Mouse (Mus musculus) left cerebral cortex, postnatal 36 days (tissue): ENCODE data around the gene Itgb3bp. TPM values are rescaled to one million over a fixed set of nuclear protein-coding genes. Genes with fewer than 3 reads are reported as not detected.

ENCODE experiments used
- DNase-seq, 2 experiments: peaks; one replicate each; pipeline ENCODE4 v3.0.0; 2021 to 2022; ENCODE audit warnings: low spot score in 2 of 2, mixed read lengths in 1 of 2
- intact Hi-C: fragments of 180-260 bp; cut with DNase I; formaldehyde crosslinking; loops from one replicate; pipeline ENCODE4 v1.15.1; 2025
- total RNA-seq, 2 experiments: library from RNA; stranded (reverse); gene quantifications; 2 replicates each; pipeline ENCODE4 v1.2.3; 2021

Gene Itgb3bp
- total RNA-seq, 2 experiments from 2014 or later: 4.7 to 5.9 TPM

- intact Hi-C loops: no loop called here
- no peak for DNase-seq
These were observed 159.1 kb downstream of the Itgb3bp start for GRCm38 (mm10) chr4:99770555-99770954.

DNA sequence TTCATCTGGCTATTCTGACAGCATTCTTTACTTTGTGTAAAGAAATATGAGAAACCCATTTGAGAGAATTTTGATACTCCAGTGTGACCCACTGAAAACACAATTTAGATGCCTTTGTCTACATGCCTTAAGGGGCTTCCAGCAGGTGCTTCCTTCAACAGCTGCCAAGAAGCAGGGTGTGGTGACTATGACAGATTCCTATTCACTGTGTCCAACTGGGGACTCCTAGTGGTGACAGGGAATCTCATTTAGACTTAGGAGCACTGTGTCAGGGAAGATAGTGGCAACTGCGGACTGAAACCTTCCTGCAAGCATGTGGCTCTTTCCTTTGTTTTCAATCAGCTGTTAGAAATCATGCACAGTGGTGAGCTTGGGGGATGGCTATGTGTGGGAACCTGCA is 162.9 kb downstream of the Itgb3bp start:
- no peak for DNase-seq
- intact Hi-C loops: no loop called here

- intact Hi-C loops: no loop called here
These were observed 163.3 kb downstream of the Itgb3bp start for GRCm38 (mm10) chr4:99766303-99766702.

GRCm38 (mm10) chr4:99752426-99752825 is 177.2 kb downstream of the Itgb3bp start:
- DNase-seq: no peak
- intact Hi-C loops: no loop called here

More at GRCm38 (mm10) chr4:99766303-99766702, 163.3 kb downstream of the Itgb3bp start:
- no peak for DNase-seq

GRCm38 (mm10) chr4:99739836-99740235 is 189.8 kb downstream of the Itgb3bp start:
- intact Hi-C loops: no loop called here
- no peak for DNase-seq

GRCm38 (mm10) chr4:99725914-99726451 is 203.6 kb downstream of the Itgb3bp start:
- intact Hi-C loops: no loop called here
- no peak for DNase-seq

DNA sequence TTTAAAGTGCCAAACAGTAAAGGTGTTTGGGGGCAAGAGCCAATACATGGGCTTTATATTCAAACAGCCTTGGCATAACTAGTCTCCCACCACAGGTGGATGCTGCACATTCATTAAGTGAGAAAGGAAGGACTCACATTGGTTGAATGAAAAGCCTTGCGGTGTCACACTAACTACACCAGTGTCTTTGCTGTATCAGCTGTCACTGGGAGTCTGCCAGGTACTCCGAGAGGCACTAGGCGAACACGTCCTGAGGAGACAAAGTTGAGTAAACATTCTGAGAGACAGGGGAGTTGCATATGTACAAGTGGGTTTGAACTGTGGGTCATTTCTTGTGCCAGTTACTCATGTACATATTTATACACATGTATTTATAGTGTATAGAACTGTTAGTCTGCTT is 205.3 kb downstream of the Itgb3bp start:
- intact Hi-C loops: no loop called here
- no peak for DNase-seq

DNA sequence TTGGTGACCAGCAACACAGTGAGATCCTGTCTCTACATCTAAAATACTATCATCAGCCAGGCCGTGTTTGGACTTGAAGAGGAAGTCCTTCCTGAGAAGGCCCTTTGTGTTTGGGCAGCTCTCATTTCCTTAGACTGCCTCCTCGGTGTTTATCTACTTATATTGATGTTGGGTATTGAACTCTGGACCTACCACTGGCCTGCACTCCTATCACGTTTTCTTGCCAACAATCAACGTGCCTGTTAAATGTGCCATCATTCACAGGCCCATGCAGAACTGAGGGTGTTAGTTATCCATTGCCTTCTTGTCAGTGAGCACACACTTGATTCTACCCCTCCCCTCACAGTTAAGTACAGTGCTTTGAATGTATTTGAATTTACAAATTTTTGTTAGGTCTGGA is 211.7 kb downstream of the Itgb3bp start:
- DNase-seq: no peak
- intact Hi-C loops: no loop called here

GRCm38 (mm10) chr4:99715783-99716416 is 213.7 kb downstream of the Itgb3bp start:
- no peak for DNase-seq
- intact Hi-C loops: no loop called here

Other genes starting within 250 kb of the Itgb3bp start
- gene Alg6, start 214.1 kb downstream of the Itgb3bp start, total RNA-seq: 10 to 100 TPM; 13.5 to 14.9 TPM
- 1 to 10 TPM; 6.5 to 7.3 TPM for gene Efcab7, start 100.6 kb downstream of the Itgb3bp start, total RNA-seq
- 10 to 100 TPM; 52.5 to 53.8 TPM for gene Pgm1, start 399 bp downstream of the Itgb3bp start, total RNA-seq
- gene Ror1, start 166.0 kb upstream of the Itgb3bp start, total RNA-seq: under 1 TPM; 0.59 to 0.93 TPM